ENCODE assay signal across 15 mouse cellular contexts in genomic region chr11:57204371-57204770, GRCm38 (mm10).
DNase-seq lines count a peak whose midpoint lies in the region; ATAC-seq and TF ChIP-seq lines count a peak whose summit lies in the region.
"Had no signal": no experiment of that assay in that cellular context is flagged by ENCODE, and none has a peak within 500 bp of the region (broad histone marks: within the 10 kb centered on the region; RNA-seq: fewer than 3 reads in every experiment).

No protein-coding gene starts in this region.

- no peaks in the 10 kb centered on the region for H3K36me3 ChIP-seq in kidney, embryonic 16.5 days (ENCODE audit: insufficient read depth, low read length)
- no peaks in the 10 kb centered on the region for H3K36me3 ChIP-seq in neural tube, embryonic 11.5 days (ENCODE audit: control insufficient read depth, insufficient read depth, low read length)
- H3K36me3 ChIP-seq: heart, embryonic 15.5 days; liver, embryonic 12.5 days; neural tube, embryonic 12.5 days; stomach, embryonic 15.5 days had no signal

- TF ChIP-seq CTCF in gastrocnemius, adult 2 months (IDR thresholded peaks at IDR 0.05): no peak

- no peak for ATAC-seq in kidney, embryonic 16.5 days (ENCODE audit: low FRiP score, low TSS enrichment)
- no peak for ATAC-seq in neural tube, embryonic 11.5 days (ENCODE audit: insufficient read depth, low FRiP score, low TSS enrichment)
- ATAC-seq: CD4-positive, CD25-positive, alpha-beta regulatory T cell, adult 4 months; inflammation-experienced regulatory T-cells, adult 6 months; liver, embryonic 12.5 days had no signal

- H3K4me1 ChIP-seq in kidney, embryonic 16.5 days (ENCODE audit: insufficient read depth, low read length): 0 out of 2 replicates have a peak, but pooled peaks cover 4% of the 10 kb centered on the region
- H3K4me1 ChIP-seq in neural tube, embryonic 11.5 days (ENCODE audit: control insufficient read depth, insufficient read depth, low read length): no peaks in the 10 kb centered on the region
- H3K4me1 ChIP-seq: heart, embryonic 15.5 days; liver, embryonic 12.5 days; stomach, embryonic 15.5 days had no signal

- H3K9me3 ChIP-seq in kidney, embryonic 16.5 days (ENCODE audit: low read length): no peaks in the 10 kb centered on the region
- H3K9me3 ChIP-seq in neural tube, embryonic 11.5 days (ENCODE audit: control insufficient read depth, low read length): no peaks in the 10 kb centered on the region
- H3K9me3 ChIP-seq: heart, embryonic 15.5 days; liver, embryonic 12.5 days; neural tube, embryonic 12.5 days; stomach, embryonic 15.5 days had no signal

- intact Hi-C loops in gastrocnemius, adult 2 months (cut with DNase I): no loop called here
- intact Hi-C loops in left cerebral cortex, postnatal 25 days (cut with DNase I): no loop called here

- no peak overlapping the region for H3K4me3 ChIP-seq in gastrocnemius, adult 2 months
- H3K4me3 ChIP-seq in kidney, embryonic 16.5 days (ENCODE audit: low read length): no peak overlapping the region
- no peak overlapping the region for H3K4me3 ChIP-seq in neural tube, embryonic 11.5 days (ENCODE audit: low read depth, low read length)
- H3K4me3 ChIP-seq: erythroblast, embryonic 14.5 days; heart, embryonic 15.5 days; liver, embryonic 12.5 days; neural tube, embryonic 12.5 days; stomach, embryonic 15.5 days had no signal

- no peaks in the 10 kb centered on the region for H3K27me3 ChIP-seq in kidney, embryonic 16.5 days (ENCODE audit: insufficient read depth, low read length)
- no peaks in the 10 kb centered on the region for H3K27me3 ChIP-seq in neural tube, embryonic 11.5 days (ENCODE audit: control insufficient read depth, insufficient read depth, low read length)
- H3K27me3 ChIP-seq: heart, embryonic 15.5 days; liver, embryonic 12.5 days; neural tube, embryonic 12.5 days; stomach, embryonic 15.5 days had no signal

- H3K9ac ChIP-seq in kidney, embryonic 16.5 days (replicated peaks; ENCODE audit: low read length): no peak overlapping the region
- no peak overlapping the region for H3K9ac ChIP-seq in neural tube, embryonic 11.5 days (ENCODE audit: low read length)
- H3K9ac ChIP-seq: heart, embryonic 15.5 days; liver, embryonic 12.5 days; neural tube, embryonic 12.5 days; stomach, embryonic 15.5 days had no signal

- peak; percentile 13 for DNase-seq in gastrocnemius, postnatal 10 days
- DNase-seq in gastrocnemius, adult 2 months: no peak
- DNase-seq in kidney, postnatal 14 days: peak; percentile 35
- DNase-seq in neural tube, embryonic 11.5 days (ENCODE audit: low spot score): peak; percentile 14
- DNase-seq in neural tube, embryonic 10.5 days (ENCODE audit: extremely low spot score, low spot score): no peak
- peak; percentile 33 for DNase-seq in retina, postnatal 1 day
- DNase-seq in left cerebral cortex, postnatal 25 days (ENCODE audit: low spot score in 2 of 2): no peak

- WGBS in kidney, embryonic 16.5 days: 43% methylated on average over 6 of the region's 6 CpGs
- 69% methylated on average over 6 of the region's 6 CpGs for WGBS in neural tube, embryonic 11.5 days

- H3K27ac ChIP-seq in gastrocnemius, adult 2 months: no peak overlapping the region
- no peak overlapping the region for H3K27ac ChIP-seq in kidney, embryonic 16.5 days (ENCODE audit: low read length)
- H3K27ac ChIP-seq in neural tube, embryonic 11.5 days (ENCODE audit: low read depth, low read length): no peak overlapping the region
- H3K27ac ChIP-seq: heart, embryonic 15.5 days; liver, embryonic 12.5 days; neural tube, embryonic 12.5 days; stomach, embryonic 15.5 days had no signal

- no peak overlapping the region for H3K4me2 ChIP-seq in kidney, embryonic 16.5 days (replicated peaks; ENCODE audit: low read depth, low read length)
- no peak overlapping the region for H3K4me2 ChIP-seq in neural tube, embryonic 11.5 days (ENCODE audit: low read depth)
- H3K4me2 ChIP-seq: heart, embryonic 15.5 days; liver, embryonic 12.5 days; neural tube, embryonic 12.5 days; stomach, embryonic 15.5 days had no signal

Comparison
In these comparisons a context has a peak if more than half of its experiments do, and no peak if none do; other contexts are left out.
1. DNase-seq: peak in gastrocnemius, postnatal 10 days (single experiment), kidney, postnatal 14 days (single experiment), neural tube, embryonic 11.5 days (single experiment) and retina, postnatal 1 day (single experiment); none in gastrocnemius, adult 2 months (single experiment), neural tube, embryonic 10.5 days (single experiment) and left cerebral cortex, postnatal 25 days (0 of 2).